Mouse (Mus musculus) stomach, postnatal 0 days (tissue): ENCODE measurements around the gene Polr2g.

Experiments
- CTCF ChIP-seq: IDR thresholded peaks from 2 replicates; pipeline ENCODE4 v1.5.1; 2016; ENCODE audit warnings: antibody characterized with exemption, low read depth, mild to moderate bottlenecking, moderate library complexity
- EP300 ChIP-seq: optimal IDR thresholded peaks from 2 replicates; pipeline ENCODE3; 2016; ENCODE audit warnings: antibody characterized with exemption

- TF ChIP-seq CTCF = no peak
- no peak for TF ChIP-seq EP300
These were observed 22.1 kb upstream of the Polr2g start for GRCm38 (mm10) chr19:8820424-8820956.
